Mouse (Mus musculus) gastrocnemius, postnatal 36 days (tissue): ENCODE data around the gene Cuta. TPM values are rescaled to one million over a fixed set of nuclear protein-coding genes. Genes with fewer than 3 reads are reported as not detected.

Experiments
- DNase-seq, 2 experiments: peaks; one replicate each; pipeline ENCODE4 v3.0.0; 2022
- intact Hi-C: fragments of 180-260 bp; cut with DNase I; formaldehyde crosslinking; loops from one replicate; pipeline ENCODE4 v1.15.1; 2025
- microRNA-seq, 2 experiments: library from miRNA; unstranded; fragments of <30 nt; microRNA quantifications; one replicate each; pipeline ENCODE4 v1.2.0; 2021
- total RNA-seq, 2 experiments: library from RNA; stranded (reverse); gene quantifications; 2 replicates each; pipeline ENCODE4 v1.2.3; 2021

The Cuta gene
- total RNA-seq, 2 experiments from 2014 or later, result 82.8 to 91.1 TPM

- DNase-seq, result no peak
- intact Hi-C loops, result no loop called here
These were observed 35.0 kb downstream of the Cuta start for GRCm38 (mm10) chr17:26904320-26904719.

GRCm38 (mm10) chr17:26900916-26901315 lies 38.5 kb downstream of the Cuta start:
- no peak for DNase-seq
- intact Hi-C loops, result no loop called here

GRCm38 (mm10) chr17:26895578-26895977 lies 43.8 kb downstream of the Cuta start:
- peak; percentile 50 to 70 for DNase-seq
- intact Hi-C loops, result loop anchor here (5.0 kb wide), 1 partner anchor 52 kb away; no protein-coding TSS in a partner anchor

- DNase-seq, result no peak
- intact Hi-C loops, result no loop called here
These were observed 45.0 kb downstream of the Cuta start for GRCm38 (mm10) chr17:26894342-26894741.

GRCm38 (mm10) chr17:26893492-26893891 lies 45.9 kb downstream of the Cuta start:
- intact Hi-C loops, result no loop called here
- no peak for DNase-seq

GRCm38 (mm10) chr17:26892635-26893375 lies 46.6 kb downstream of the Cuta start:
- intact Hi-C loops, result no loop called here
- DNase-seq, result no peak

GRCm38 (mm10) chr17:26887926-26888325 lies 51.4 kb downstream of the Cuta start:
- intact Hi-C loops, result loop anchor here (2.0 to 5.0 kb wide), 4 partner anchors 91 to 426 kb away; no protein-coding TSS in a partner anchor
- DNase-seq, result no peak

- intact Hi-C loops, result loop anchor here (2.0 to 5.0 kb wide), 4 partner anchors 89 to 424 kb away; no protein-coding TSS in a partner anchor
- DNase-seq, result peak; percentile 72 to 76
These were observed 53.2 kb downstream of the Cuta start for GRCm38 (mm10) chr17:26886047-26886749.

GRCm38 (mm10) chr17:26884995-26885926 lies 54.1 kb downstream of the Cuta start:
- peak; percentile 62 to 83 for DNase-seq

More at GRCm38 (mm10) chr17:26884995-26885926, 54.1 kb downstream of the Cuta start:
- intact Hi-C loops, result loop anchor here (5.0 kb wide), 3 partner anchors 208 to 423 kb away; no protein-coding TSS in a partner anchor

Small RNA genes within 50 kb of the gene (microRNA-seq; reads per million reads assigned to microRNA genes)
- gene Gm27775, result 0 reads per million in 2 experiments
- 0 to 0.74 reads per million in 2 experiments for gene Mir3083
- 0 to 0.36 reads per million in 2 experiments for gene Mir6968

Other genes starting within 250 kb of the Cuta start
- gene Crebrf, start 223.9 kb downstream of the Cuta start, total RNA-seq, result 10 to 100 TPM; 20.9 to 34.0 TPM
- 10 to 100 TPM; 19.4 to 26.0 TPM for gene Bnip1, start 158.5 kb downstream of the Cuta start, total RNA-seq
- not detected for gene Nkx2-5, start 94.6 kb downstream of the Cuta start, total RNA-seq
- under 1 TPM; 0.49 to 0.64 TPM for gene Kifc5b, start 22.5 kb downstream of the Cuta start, total RNA-seq
- 1 to 10 TPM; 5.8 to 6.3 TPM for gene Phf1, start 6.5 kb downstream of the Cuta start, total RNA-seq
- 1 to 10 TPM; 3.4 to 3.5 TPM for gene Syngap1, start 1.7 kb upstream of the Cuta start, total RNA-seq
- gene Zbtb9, start 33.6 kb upstream of the Cuta start, total RNA-seq, result under 1 TPM in 1 of 2 experiments, not detected in 1; 0.94 TPM
- gene Bak1, start 89.4 kb upstream of the Cuta start, total RNA-seq, result 10 to 100 TPM; 20.9 to 21.4 TPM
- 1 to 10 TPM; 1.8 to 2.2 TPM for gene Itpr3, start 117.7 kb upstream of the Cuta start, total RNA-seq
- gene Uqcc2, start 194.3 kb upstream of the Cuta start, total RNA-seq, result 100 to 1,000 TPM; 374 to 378 TPM
- gene Ip6k3, start 228.2 kb upstream of the Cuta start, total RNA-seq, result 10 to 100 TPM; 56.6 to 86.1 TPM